Mouse (Mus musculus) embryonic stem cell, embryonic (primary cell): ENCODE data around the gene Polr2i.

Experiments
- CTCF ChIA-PET, 4 experiments: fragments of 300-600 bp in 2 of 4; fragments of 350-600 bp in 2 of 4; sonication (Branson Sonifier 250); formaldehyde crosslinking; loops; one replicate each; lab custom pipeline; 2022; ENCODE audit warnings: inconsistent platforms in 2 of 4; lab: Charles Lee
- POLR2A ChIA-PET, 4 experiments: fragments of 300-600 bp in 2 of 4; fragments of 350-600 bp in 2 of 4; sonication (Branson Sonifier 250); formaldehyde crosslinking; loops; one replicate each; lab custom pipeline; 2022; ENCODE audit warnings: antibody characterized with exemption in 4 of 4, inconsistent platforms in 1 of 4; lab: Charles Lee

Gene Polr2i

DNA sequence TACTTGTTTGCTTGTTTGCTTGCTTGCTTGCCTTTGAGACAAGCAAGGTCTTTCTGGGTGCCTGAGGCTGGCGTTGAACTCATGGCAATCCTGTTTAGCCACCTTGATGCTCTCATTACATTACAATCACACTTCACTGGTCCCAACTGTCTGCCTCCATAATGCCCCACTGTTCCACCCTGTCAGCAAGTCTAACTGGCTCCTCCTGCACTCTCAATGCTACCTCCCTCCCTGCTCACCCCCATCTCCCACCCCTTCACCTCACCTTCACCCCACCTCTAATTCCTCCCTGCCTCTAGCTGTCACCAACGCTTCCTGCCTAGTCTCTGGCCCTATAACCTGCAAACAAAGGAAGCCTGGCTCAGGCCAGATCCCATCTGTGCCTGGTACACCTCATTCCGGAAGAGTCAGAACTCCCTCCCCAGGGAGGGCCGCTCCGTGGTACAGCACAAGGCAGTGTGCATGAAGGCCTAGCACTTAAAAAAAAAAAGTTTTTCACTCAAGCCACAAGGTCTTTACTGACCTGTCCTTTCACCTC is 34.1 kb upstream of the Polr2i start:
- CTCF ChIA-PET, result interaction anchor here (0.6 to 4.9 kb wide), 26 partner anchors 8 to 825 kb away, joined by 3 to 51 read pairs (median 6); partner anchors contain the start of genes Cox7a1 (in 2 of the 4) and Zfp146 (in 1 of the 4)
- POLR2A ChIA-PET, result interaction anchor here (0.5 to 8.5 kb wide), 42 partner anchors 8 to 1480 kb away, joined by 3 to 127 read pairs (median 4); partner anchors contain the start of genes Cox7a1 (in 4 of the 4), Thap8 (in 3 of the 4), Wdr62 (in 3 of the 4) and Zfp146 (in 2 of the 4)

GRCm38 (mm10) chr7:30198481-30198971 is 33.2 kb upstream of the Polr2i start, which contains the start of gene Capns1:
Capns1 (minus strand) TSS chr7:30198811.
- ChIA-PET POLR2A (interaction anchor here (0.5 to 8.5 kb wide), 50 partner anchors 10 to 1227 kb away, joined by 3 to 127 read pairs (median 5); partner anchors contain the start of genes Cox7a1 (in 4 of the 4), Thap8 (in 3 of the 4), Wdr62 (in 3 of the 4) and Gm26920 (in 2 of the 4)), CTCF (interaction anchor here (0.6 to 4.9 kb wide), 45 partner anchors 9 to 428 kb away, joined by 3 to 51 read pairs (median 4); partner anchors contain the start of genes Cox7a1 (in 4 of the 4), Cox6b1 (in 1 of the 4), Polr2i (in 1 of the 4) and Wdr62 (in 1 of the 4))

GRCm38 (mm10) chr7:30199498-30200139 is 32.1 kb upstream of the Polr2i start:
- ChIA-PET CTCF (interaction anchor here (0.5 to 4.9 kb wide), 35 partner anchors 8 to 557 kb away, joined by 3 to 51 read pairs (median 5); partner anchors contain the start of genes Cox7a1 (in 1 of the 4), Gm26920 (in 1 of the 4), Wdr62 (in 1 of the 4) and Zfp146 (in 1 of the 4)), POLR2A (interaction anchor here (0.6 to 8.5 kb wide), 41 partner anchors 9 to 1228 kb away, joined by 3 to 127 read pairs (median 5); partner anchors contain the start of genes Cox7a1 (in 4 of the 4), Wdr62 (in 3 of the 4), Thap8 (in 2 of the 4) and Zfp146 (in 2 of the 4))

DNA sequence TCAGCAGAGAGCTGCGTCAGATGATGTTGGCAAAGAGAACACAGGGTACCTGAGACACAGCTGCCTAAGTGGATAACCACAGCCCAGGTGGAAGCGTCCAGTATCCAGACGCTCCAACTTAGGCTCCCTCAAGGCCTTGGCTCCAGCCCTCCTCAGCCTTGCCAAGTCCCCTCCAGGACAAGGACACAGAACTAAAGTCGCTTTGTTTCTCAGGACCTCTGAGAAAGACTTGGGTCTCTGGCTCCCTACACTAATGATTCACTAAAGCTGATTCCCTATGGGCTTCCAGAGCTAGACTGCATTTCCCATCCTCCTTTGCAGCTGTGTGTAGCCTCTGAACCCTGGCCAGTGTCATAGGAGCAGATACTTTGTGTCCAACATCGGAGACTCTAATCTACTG is 31.5 kb upstream of the Polr2i start:
- ChIA-PET POLR2A (interaction anchor here (0.6 to 8.5 kb wide), 25 partner anchors 9 to 417 kb away, joined by 3 to 127 read pairs (median 8); partner anchors contain the start of genes Cox7a1 (in 3 of the 4), Wdr62 (in 3 of the 4), Thap8 (in 2 of the 4) and Gm26920 (in 1 of the 4)), CTCF (interaction anchor here in 3 of 4 experiments (0.6 to 4.9 kb wide), 15 partner anchors 8 to 291 kb away, joined by 3 to 51 read pairs (median 7); partner anchors contain the start of genes Cox7a1 (in 1 of the 3), Gm26920 (in 1 of the 3), Zfp260 (in 1 of the 3) and Zfp566 (in 1 of the 3))

DNA sequence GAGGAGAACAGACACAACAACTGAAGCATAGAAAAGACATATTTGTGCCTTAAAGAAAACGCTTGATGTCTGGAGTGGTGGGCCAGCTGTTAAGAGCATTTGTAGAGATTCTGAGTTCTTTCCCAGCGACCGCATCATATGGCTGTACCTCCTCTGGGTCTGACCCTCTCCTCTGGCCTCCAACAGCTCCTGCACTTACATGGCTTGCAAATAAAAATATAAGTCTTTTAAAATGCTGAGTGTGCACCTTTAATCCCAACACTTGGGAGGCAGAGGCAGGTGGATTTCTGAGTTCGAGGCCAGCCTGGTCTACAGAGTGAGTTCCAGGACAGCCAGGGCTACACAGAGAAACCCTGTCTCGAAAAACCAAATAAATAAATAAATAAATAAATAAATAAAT is 31.1 kb upstream of the Polr2i start:
- POLR2A ChIA-PET, result interaction anchor here in 3 of 4 experiments (0.6 to 8.5 kb wide), 17 partner anchors 10 to 255 kb away, joined by 3 to 127 read pairs (median 11); partner anchors contain the start of genes Cox7a1 (in 3 of the 3), Wdr62 (in 3 of the 3), Thap8 (in 2 of the 3) and Gm26920 (in 1 of the 3)
- CTCF ChIA-PET, result interaction anchor here in 3 of 4 experiments (1.0 to 4.9 kb wide), 9 partner anchors 16 to 45 kb away, joined by 3 to 51 read pairs (median 15); partner anchors contain the start of gene Cox7a1 (in 1 of the 3)

- ChIA-PET POLR2A (interaction anchor here (0.6 to 3.3 kb wide), 22 partner anchors 8 to 118 kb away, joined by 3 to 19 read pairs (median 4); partner anchors contain the start of genes Cox7a1 (in 2 of the 4), Wdr62 (in 2 of the 4), E130208F15Rik (in 1 of the 4) and Zfp146 (in 1 of the 4)), CTCF (interaction anchor here (0.5 to 1.2 kb wide), 10 partner anchors 10 to 108 kb away, joined by 3 to 4 read pairs (median 3); partner anchors contain the start of gene Zfp146 (in 1 of the 4))
These were observed 28.7 kb upstream of the Polr2i start for GRCm38 (mm10) chr7:30202895-30203690.

DNA sequence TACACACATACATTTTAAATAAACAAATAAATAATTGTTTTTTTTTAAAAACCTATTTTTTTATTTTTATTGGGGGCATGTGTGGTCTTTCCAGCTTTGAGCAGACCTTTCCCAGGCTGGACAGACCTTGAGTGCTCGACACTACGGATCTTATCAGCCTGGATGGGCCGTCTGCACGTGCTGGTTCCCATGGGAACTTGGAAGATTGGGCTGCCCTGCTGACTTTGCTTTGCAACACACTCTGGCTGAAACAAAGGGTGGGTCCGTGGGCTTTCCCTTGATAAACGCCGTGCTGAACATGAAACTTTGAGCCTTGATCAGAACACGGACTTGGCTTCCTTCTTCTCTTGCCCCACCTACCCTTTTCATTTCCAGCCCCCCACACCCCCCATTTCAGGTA is 27.4 kb upstream of the Polr2i start:
- POLR2A ChIA-PET, result interaction anchor here (0.6 to 3.3 kb wide), 20 partner anchors 9 to 170 kb away, joined by 3 to 19 read pairs (median 5); partner anchors contain the start of genes Wdr62 (in 1 of the 4), Zfp146 (in 1 of the 4) and Zfp260 (in 1 of the 4)
- CTCF ChIA-PET, result interaction anchor here (0.6 to 2.5 kb wide), 19 partner anchors 10 to 192 kb away, joined by 3 to 21 read pairs (median 5); partner anchors contain the start of gene Cox7a1 (in 1 of the 4)

DNA sequence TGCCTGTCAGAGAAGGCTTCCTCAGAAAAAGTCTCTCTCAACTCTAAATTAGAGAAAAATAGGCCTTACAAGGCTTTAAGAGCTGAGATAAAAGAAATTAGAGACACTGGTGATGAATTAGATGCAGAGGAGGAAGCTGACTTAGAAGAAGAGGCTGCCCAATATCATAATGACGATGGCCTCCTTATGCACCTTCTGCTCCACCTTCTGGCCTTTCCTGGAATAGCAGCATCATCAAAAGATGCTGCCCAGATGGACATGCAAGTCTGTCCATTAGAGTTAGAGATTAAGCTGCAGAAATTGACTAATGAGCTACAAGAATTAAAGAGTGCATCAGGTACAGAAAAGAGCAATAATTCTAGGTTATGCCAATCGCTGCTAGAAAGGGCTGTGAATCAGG is 26.4 kb upstream of the Polr2i start:
- ChIA-PET POLR2A (interaction anchor here in 3 of 4 experiments (0.5 to 3.3 kb wide), 27 partner anchors 8 to 1395 kb away, joined by 3 to 19 read pairs (median 5); partner anchors contain the start of genes Cox7a1 (in 2 of the 3), Zfp146 (in 2 of the 3) and Wdr62 (in 1 of the 3)), CTCF (interaction anchor here (0.6 to 2.6 kb wide), 45 partner anchors 9 to 249 kb away, joined by 3 to 21 read pairs (median 4); partner anchors contain the start of genes Cox7a1 (in 2 of the 4) and Zfp146 (in 1 of the 4))

DNA sequence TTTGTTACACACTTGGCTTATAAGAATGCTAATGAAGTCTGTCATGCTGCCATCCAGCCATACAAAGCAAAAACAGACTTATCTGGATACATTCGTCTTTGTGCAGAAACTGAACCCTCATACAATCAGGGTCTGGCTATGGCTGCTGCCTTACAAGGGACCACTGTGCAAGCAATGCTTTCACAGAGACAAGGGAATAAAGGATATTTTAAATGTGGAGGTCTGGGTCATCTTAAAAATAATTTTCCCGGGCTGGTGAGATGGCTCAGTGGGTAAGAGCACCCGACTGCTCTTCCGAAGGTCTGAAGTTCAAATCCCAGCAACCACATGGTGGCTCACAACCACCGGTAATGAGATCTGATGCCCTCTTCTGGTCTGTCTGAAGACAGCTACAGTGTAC is 25.4 kb upstream of the Polr2i start:
- ChIA-PET POLR2A (interaction anchor here in 3 of 4 experiments (1.2 to 3.3 kb wide), 7 partner anchors 11 to 40 kb away, joined by 3 to 19 read pairs (median 12); partner anchors contain the start of genes Cox7a1 (in 1 of the 3) and Zfp146 (in 1 of the 3)), CTCF (interaction anchor here in 3 of 4 experiments (0.6 to 2.6 kb wide), 11 partner anchors 9 to 51 kb away, joined by 4 to 21 read pairs (median 10); partner anchors contain the start of gene Zfp146 (in 1 of the 3))

GRCm38 (mm10) chr7:30211025-30211424 is 20.7 kb upstream of the Polr2i start:
- ChIA-PET POLR2A (interaction anchor here in 2 of 4 experiments (0.9 to 2.1 kb wide), 6 partner anchors 8 to 69 kb away, joined by 3 to 5 read pairs (median 3); partner anchors contain the start of genes Polr2i (in 1 of the 2), Tbcb (in 1 of the 2), Thap8 (in 1 of the 2) and Wdr62 (in 1 of the 2)), CTCF (interaction anchor here in 2 of 4 experiments (0.6 to 1.1 kb wide), 2 partner anchors 8 to 12 kb away, joined by 3 read pairs; no protein-coding TSS in a partner anchor)

DNA sequence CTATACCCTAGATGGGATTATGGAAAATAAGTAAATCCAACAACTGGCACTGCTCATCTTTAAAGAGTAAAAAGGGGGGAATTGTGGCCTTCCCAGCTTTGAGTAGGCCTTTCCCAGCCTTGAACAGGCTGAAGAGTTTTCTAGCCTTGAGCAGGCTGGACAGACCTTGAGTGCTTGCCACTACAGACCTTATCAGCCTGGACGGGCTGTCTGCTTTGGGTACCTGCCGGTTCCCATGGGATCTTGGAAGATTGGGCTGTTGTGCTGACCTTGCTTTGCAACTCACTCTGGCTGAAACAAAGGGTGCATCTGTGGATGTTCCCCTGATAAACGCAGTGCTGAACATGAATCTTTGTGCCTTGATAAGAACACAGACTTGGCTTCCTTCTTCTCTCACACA is 17.9 kb upstream of the Polr2i start:
- POLR2A ChIA-PET, result interaction anchor here in 2 of 4 experiments (0.6 to 1.0 kb wide), 2 partner anchors 16 to 137 kb away, joined by 4 read pairs; partner anchors contain the start of gene Capns1 (in 1 of the 2)

GRCm38 (mm10) chr7:30215875-30216274 is 15.9 kb upstream of the Polr2i start:
- POLR2A ChIA-PET, result interaction anchor here in 3 of 4 experiments (1.1 to 5.3 kb wide), 19 partner anchors 11 to 84 kb away, joined by 3 to 36 read pairs (median 5); partner anchors contain the start of genes Cox7a1 (in 3 of the 3), Thap8 (in 3 of the 3), Wdr62 (in 3 of the 3) and Capns1 (in 2 of the 3)
- CTCF ChIA-PET, result interaction anchor here (0.5 to 3.3 kb wide), 18 partner anchors 10 to 310 kb away, joined by 3 to 21 read pairs (median 8); partner anchors contain the start of genes Capns1 (in 3 of the 4) and Zfp146 (in 1 of the 4)

More for the DNA sequence above, 17.9 kb upstream of the Polr2i start:
- CTCF ChIA-PET, result no interaction called here

GRCm38 (mm10) chr7:30216723-30217151 is 15.0 kb upstream of the Polr2i start:
- POLR2A ChIA-PET, result interaction anchor here (0.5 to 5.3 kb wide), 38 partner anchors 12 to 234 kb away, joined by 3 to 36 read pairs (median 5); partner anchors contain the start of genes Polr2i (in 3 of the 4), Tbcb (in 3 of the 4), Thap8 (in 3 of the 4) and Wdr62 (in 3 of the 4)
- CTCF ChIA-PET, result interaction anchor here (0.6 to 3.8 kb wide), 52 partner anchors 11 to 1584 kb away, joined by 3 to 51 read pairs (median 5); partner anchors contain the start of genes Capns1 (in 2 of the 4), Cox7a1 (in 2 of the 4), Polr2i (in 2 of the 4) and Tbcb (in 2 of the 4)

GRCm38 (mm10) chr7:30217277-30217676 is 14.5 kb upstream of the Polr2i start:
- ChIA-PET CTCF (interaction anchor here (0.6 to 3.8 kb wide), 46 partner anchors 12 to 1585 kb away, joined by 3 to 51 read pairs (median 5); partner anchors contain the start of genes Capns1 (in 2 of the 4), Cox7a1 (in 2 of the 4), Polr2i (in 2 of the 4) and Tbcb (in 2 of the 4)), POLR2A (interaction anchor here (0.5 to 5.3 kb wide), 35 partner anchors 12 to 234 kb away, joined by 3 to 36 read pairs (median 5); partner anchors contain the start of genes Polr2i (in 3 of the 4), Tbcb (in 3 of the 4), Thap8 (in 3 of the 4) and Wdr62 (in 3 of the 4))
